Mouse (Mus musculus) olfactory bulb, adult 2 months (tissue): ENCODE data around the gene Rcvrn. TPM values are rescaled to one million over a fixed set of nuclear protein-coding genes. Genes with fewer than 3 reads are reported as not detected.
A peak's percentile ranks its signal among the peaks of the same experiment; 100 is the strongest.

Experiments
- H3K27ac ChIP-seq: fragments of 200-500 bp; 2 replicates; pipeline ENCODE4 v1.5.1; 2012; ENCODE audit warnings: low read depth, low read length; ENCODE audit not compliant: insufficient read depth
- H3K4me1 ChIP-seq: fragments of 200-500 bp; 2 replicates; pipeline ENCODE4 v1.6.1; 2012; ENCODE audit warnings: low read length; ENCODE audit not compliant: control insufficient read depth, insufficient read depth
- H3K4me3 ChIP-seq: fragments of 200-500 bp; 2 replicates; pipeline ENCODE4 v1.5.1; 2012; ENCODE audit warnings: mild to moderate bottlenecking, low read depth, low read length, moderate library complexity; ENCODE audit not compliant: insufficient read depth
- CTCF ChIP-seq: fragments of 200-500 bp; IDR thresholded peaks from 2 replicates; pipeline ENCODE4 v1.5.1; 2012; ENCODE audit warnings: low read depth, mild to moderate bottlenecking, low read length, moderate library complexity; ENCODE audit not compliant: insufficient read depth
- POLR2A ChIP-seq: fragments of 200-500 bp; IDR thresholded peaks from 2 replicates; pipeline ENCODE4 v1.6.1; 2012; ENCODE audit warnings: mild to moderate bottlenecking, low read depth, low read length, moderate library complexity; ENCODE audit not compliant: insufficient read depth
- WGBS: fragments of 180-500 bp; shearing (Covaris S2); methylation state at CpG from one replicate; pipeline ENCODE4 v1.1.7; 2018; 5-methylcytosine and 5-hydroxymethylcytosine counted together
- polyA plus RNA-seq: library from polyadenylated mRNA; stranded (reverse); fragments of >200 nt; gene quantifications from 2 replicates; pipeline ENCODE4 v1.2.4, GENCODE M21; 2012; ENCODE audit warnings: low replicate concordance; ENCODE audit not compliant: missing spikeins, insufficient read depth, insufficient read length

Rcvrn gene
- polyA plus RNA-seq, 1 experiment, result not detected

- TF ChIP-seq CTCF, result no peak
- no peak for TF ChIP-seq POLR2A
- Histone ChIP-seq H3K4me1 (peaks cover 34% of the 10 kb centered on the region), H3K27ac (peak overlapping the region; percentile 3; the same call in 1 of the 2 replicates), H3K4me3 (no peak overlapping the region)
- WGBS, result 75% methylated on average over 5 of the region's 5 CpGs
These were observed 29.0 kb upstream of the Rcvrn start for GRCm38 (mm10) chr11:67666129-67666528.

GRCm38 (mm10) chr11:67667531-67668332 lies 27.4 kb upstream of the Rcvrn start:
- Histone ChIP-seq H3K27ac (0 out of 2 replicates have a peak overlapping the region, but pooled peaks have one; percentile 4), H3K4me1 (peaks cover 41% of the 10 kb centered on the region), H3K4me3 (no peak overlapping the region)
- TF ChIP-seq POLR2A, result no peak
- no peak for TF ChIP-seq CTCF
- WGBS, result 65% methylated on average over 13 of the region's 13 CpGs

- no peak overlapping the region for H3K27ac ChIP-seq
- H3K4me1 ChIP-seq, result peaks cover 45% of the 10 kb centered on the region
- WGBS, result 94% methylated on average over 3 of the region's 3 CpGs
- TF ChIP-seq CTCF, result no peak
- TF ChIP-seq POLR2A, result no peak
- no peak overlapping the region for H3K4me3 ChIP-seq
These were observed 26.6 kb upstream of the Rcvrn start for GRCm38 (mm10) chr11:67668460-67669007.

- 98% methylated on average over 6 of the region's 6 CpGs for WGBS
- Histone ChIP-seq H3K4me1 (peaks cover 38% of the 10 kb centered on the region), H3K27ac (no peak overlapping the region), H3K4me3 (no peak overlapping the region)
- TF ChIP-seq POLR2A (no peak), CTCF (no peak)
These were observed 25.1 kb upstream of the Rcvrn start for GRCm38 (mm10) chr11:67670031-67670430.

GRCm38 (mm10) chr11:67672140-67672539 lies 23.0 kb upstream of the Rcvrn start:
- TF ChIP-seq POLR2A (0 out of 2 replicates have a peak, but pooled peaks have one; percentile 6), CTCF (no peak)
- 28% methylated on average over 5 of the region's 5 CpGs for WGBS
- H3K27ac ChIP-seq, result peak overlapping the region; percentile 94
- H3K4me3 ChIP-seq, result no peak overlapping the region
- H3K4me1 ChIP-seq, result peaks cover 38% of the 10 kb centered on the region

- Histone ChIP-seq H3K4me3 (no peak overlapping the region), H3K4me1 (peaks cover 40% of the 10 kb centered on the region), H3K27ac (0 out of 2 replicates have a peak overlapping the region, but pooled peaks have one; percentile 10)
- no peak for TF ChIP-seq CTCF
- TF ChIP-seq POLR2A, result no peak
- 61% methylated on average over 12 of the region's 12 CpGs for WGBS
These were observed 19.3 kb upstream of the Rcvrn start for GRCm38 (mm10) chr11:67675562-67676540.

GRCm38 (mm10) chr11:67679300-67679699 lies 15.8 kb upstream of the Rcvrn start:
- Histone ChIP-seq H3K4me1 (peaks cover 19% of the 10 kb centered on the region), H3K4me3 (no peak overlapping the region), H3K27ac (no peak overlapping the region)
- TF ChIP-seq CTCF (no peak), POLR2A (no peak)
- 65% methylated on average over 5 of the region's 5 CpGs for WGBS

- H3K27ac ChIP-seq, result 0 out of 2 replicates have a peak overlapping the region, but pooled peaks have one; percentile 31
- H3K4me1 ChIP-seq, result peaks cover 19% of the 10 kb centered on the region
- WGBS, result 76% methylated on average over 2 of the region's 2 CpGs
- no peak overlapping the region for H3K4me3 ChIP-seq
- TF ChIP-seq CTCF (no peak), POLR2A (no peak)
These were observed 15.2 kb upstream of the Rcvrn start for GRCm38 (mm10) chr11:67679930-67680329.
